Mouse (Mus musculus): Measurements from ENCODE around the gene Trappc1.

GRCm38 (mm10) chr11:69332713-69333253 is 9.0 kb downstream of the Trappc1 start:
- TF ChIP-seq POLR2A (IDR thresholded peaks at IDR 0.05; ENCODE audit: low read depth, low read length) (no peak), CTCF (conservative IDR thresholded peaks at IDR 0.05; ENCODE audit: insufficient read depth, insufficient read length, low read depth, low read length) (no peak)

All from kidney, adult 2 months (tissue).